Mouse (Mus musculus) brain, embryonic 14.5 days (tissue): Measurements from ENCODE around the gene Cd36.

Source experiments
- CTCF ChIP-seq: fragments of 200-500 bp; IDR thresholded peaks from 2 replicates; pipeline ENCODE4 v1.5.1; 2012; ENCODE audit warnings: inconsistent platforms, mild to moderate bottlenecking, moderate library complexity, borderline replicate concordance; ENCODE audit not compliant: insufficient read depth, insufficient read length; ENCODE audit errors: extremely low read depth
- POLR2A ChIP-seq: fragments of 200-500 bp; IDR thresholded peaks from 2 replicates; pipeline ENCODE4 v1.6.1; 2012; ENCODE audit warnings: mild to moderate bottlenecking, inconsistent platforms, borderline replicate concordance; ENCODE audit not compliant: poor library complexity, insufficient read depth, insufficient read length, severe bottlenecking; ENCODE audit errors: extremely low read depth

GRCm38 (mm10) chr5:17854127-17854923 is 34.3 kb downstream of the Cd36 start:
- no peak for TF ChIP-seq POLR2A
- TF ChIP-seq CTCF = no peak
